14 mouse cellular contexts compared by ENCODE assay signal in the genomic region with DNA sequence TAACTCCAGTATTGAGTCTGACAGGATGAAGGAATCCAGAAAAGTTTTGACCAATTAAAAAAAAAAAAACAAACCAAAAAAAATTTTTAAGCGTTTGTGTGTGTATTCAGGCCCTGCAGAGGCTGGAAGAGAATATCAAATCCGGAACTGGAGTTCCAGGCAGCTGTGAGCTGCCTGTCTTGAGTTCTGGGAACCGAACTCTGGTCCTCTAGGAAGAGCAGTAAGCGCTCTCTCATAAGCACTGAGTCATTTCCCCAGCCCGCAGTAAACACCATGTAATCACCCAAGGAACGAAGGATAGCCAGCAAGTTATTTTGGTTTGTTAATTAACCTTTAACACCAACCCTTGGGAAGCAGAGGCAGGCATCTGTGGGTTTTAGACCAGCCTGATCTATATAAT. TPM values are rescaled to one million over a fixed set of nuclear protein-coding genes. Genes with fewer than 3 reads are reported as not detected.
DNase-seq lines count a peak whose midpoint lies in the region; ATAC-seq lines count a peak whose summit lies in the region.
"Had no signal": no experiment of that assay in that cellular context is flagged by ENCODE, and none has a peak within 500 bp of the region (broad histone marks: within the 10 kb centered on the region; RNA-seq: fewer than 3 reads in every experiment).

No protein-coding gene starts in this region.

- no peaks in the 10 kb centered on the region for H3K9me3 ChIP-seq in kidney, embryonic 15.5 days (replicated peaks)
- H3K9me3 ChIP-seq in neural tube, embryonic 15.5 days (replicated peaks): no peaks in the 10 kb centered on the region
- H3K9me3 ChIP-seq in liver, embryonic 13.5 days (replicated peaks): no peaks in the 10 kb centered on the region
- H3K9me3 ChIP-seq: embryonic facial prominence, embryonic 12.5 days; heart, embryonic 13.5 days; midbrain, embryonic 12.5 days had no signal

- H3K9ac ChIP-seq in kidney, embryonic 15.5 days: no peak overlapping the region
- no peak overlapping the region for H3K9ac ChIP-seq in neural tube, embryonic 15.5 days (replicated peaks)
- 0 out of 2 replicates have a peak overlapping the region, but pooled peaks have one; percentile 33 for H3K9ac ChIP-seq in liver, embryonic 13.5 days
- H3K9ac ChIP-seq: embryonic facial prominence, embryonic 12.5 days had no signal

- H3K4me1 ChIP-seq in kidney, embryonic 15.5 days: peaks cover 11% of the 10 kb centered on the region
- peaks cover 21% of the 10 kb centered on the region for H3K4me1 ChIP-seq in neural tube, embryonic 15.5 days
- peaks cover 71% of the 10 kb centered on the region for H3K4me1 ChIP-seq in liver, embryonic 13.5 days (replicated peaks)

- no peak for DNase-seq in kidney, postnatal 36 days
- DNase-seq in neural tube, embryonic 10.5 days (ENCODE audit: extremely low spot score, low spot score): no peak
- peak; percentile 67 for DNase-seq in MEL-GATA-1-ER (ENCODE audit: extremely low read depth, low read depth)
- DNase-seq in liver, embryonic 13.5 days: no peak
- no peak for DNase-seq in cerebellum, adult 9-11 months
- DNase-seq in adrenal gland, adult 8-10 months: no peak
- DNase-seq: cerebellum, adult 11 months; kidney, postnatal 10 days; right cerebral cortex, postnatal 14 days had no signal

- no peak for ATAC-seq in kidney, embryonic 15.5 days (replicated peaks; ENCODE audit: low FRiP score)
- ATAC-seq in neural tube, embryonic 15.5 days (ENCODE audit: low FRiP score): no peak
- no peak for ATAC-seq in liver, embryonic 13.5 days (ENCODE audit: low read depth)

- H3K4me3 ChIP-seq in kidney, embryonic 15.5 days (replicated peaks): no peak overlapping the region
- H3K4me3 ChIP-seq in neural tube, embryonic 15.5 days (replicated peaks): no peak overlapping the region
- no peak overlapping the region for H3K4me3 ChIP-seq in liver, embryonic 13.5 days (replicated peaks)

- H3K4me2 ChIP-seq in kidney, embryonic 15.5 days: peak overlapping the region; percentile 68; the same call in 1 of the 2 replicates
- peak overlapping the region; percentile 59; the same call in 1 of the 2 replicates for H3K4me2 ChIP-seq in neural tube, embryonic 15.5 days
- H3K4me2 ChIP-seq in liver, embryonic 13.5 days: no peak overlapping the region

- no peaks in the 10 kb centered on the region for H3K27me3 ChIP-seq in kidney, embryonic 15.5 days
- H3K27me3 ChIP-seq in neural tube, embryonic 15.5 days (replicated peaks): no peaks in the 10 kb centered on the region
- no peaks in the 10 kb centered on the region for H3K27me3 ChIP-seq in liver, embryonic 13.5 days
- H3K27me3 ChIP-seq: embryonic facial prominence, embryonic 12.5 days; heart, embryonic 13.5 days had no signal

- no peak overlapping the region for H3K27ac ChIP-seq in kidney, embryonic 15.5 days
- no peak overlapping the region for H3K27ac ChIP-seq in neural tube, embryonic 15.5 days (replicated peaks)
- peak overlapping the region; percentile 76 for H3K27ac ChIP-seq in liver, embryonic 13.5 days

- peaks cover 18% of the 10 kb centered on the region for H3K36me3 ChIP-seq in kidney, embryonic 15.5 days
- peaks cover 3% of the 10 kb centered on the region; the same call in 1 of the 2 replicates for H3K36me3 ChIP-seq in neural tube, embryonic 15.5 days
- peaks cover 18% of the 10 kb centered on the region for H3K36me3 ChIP-seq in liver, embryonic 13.5 days

- 73% methylated on average over 6 of the region's 6 CpGs for WGBS in kidney, embryonic 15.5 days
- WGBS in neural tube, embryonic 15.5 days: 74% methylated on average over 6 of the region's 6 CpGs
- 49% methylated on average over 6 of the region's 6 CpGs for WGBS in liver, embryonic 13.5 days (ENCODE audit: insufficient replicate concordance)

RNA-seq across cellular contexts. Expression of a gene that starts 0.8 kb away (rescaled TPM):
- polyA plus RNA-seq in kidney, embryonic 15.5 days (2015; fragmentation: Nextera tagmentation; extraction: Ambion mirVana): 248 and 271 TPM in 2 replicates
- polyA plus RNA-seq in neural tube, embryonic 15.5 days (2015; fragmentation: Nextera tagmentation; extraction: Ambion mirVana): 264 and 266 TPM in 2 replicates
- polyA plus RNA-seq in liver, embryonic 13.5 days (2015; fragmentation: Nextera tagmentation; extraction: Ambion mirVana): 202 and 204 TPM in 2 replicates
- 100 to 1,000 TPM; 219 to 265 (median 258) TPM for total RNA-seq in adrenal gland, adult 8-10 months (2022)

RNA-seq across cellular contexts. Expression of a gene that starts 28.0 kb away (rescaled TPM):
- 28.6 and 32.4 TPM in 2 replicates for polyA plus RNA-seq in kidney, embryonic 15.5 days (2015; fragmentation: Nextera tagmentation; extraction: Ambion mirVana)
- polyA plus RNA-seq in neural tube, embryonic 15.5 days (2015; fragmentation: Nextera tagmentation; extraction: Ambion mirVana): 16.6 and 17.7 TPM in 2 replicates
- polyA plus RNA-seq in liver, embryonic 13.5 days (2015; fragmentation: Nextera tagmentation; extraction: Ambion mirVana): 5.8 and 8.2 TPM in 2 replicates
- 10 to 100 TPM; 33.8 to 57.6 (median 46.8) TPM for total RNA-seq in adrenal gland, adult 8-10 months (2022)
